Mouse (Mus musculus): ENCODE results near the gene Tsfm.

Gene Tsfm

GRCm38 (mm10) chr10:127041774-127042338 is 11.2 kb upstream of the Tsfm start:
- no peak for DNase-seq (ENCODE audit: low read depth, low spot score)

- DNase-seq (ENCODE audit: low read depth, low spot score), result no peak
Observed at GRCm38 (mm10) chr10:127041274-127041766, 10.7 kb upstream of the Tsfm start, which contains the start of the genes Mettl1 and Eef1akmt3. Gene Mettl1, plus strand, starts transcription at chr10:127041414. Gene Eef1akmt3, minus strand, starts transcription at chr10:127041513.

- DNase-seq (ENCODE audit: low read depth, low spot score), result no peak
Observed at GRCm38 (mm10) chr10:127040569-127041214, 10.1 kb upstream of the Tsfm start.

- no peak for DNase-seq (ENCODE audit: low read depth, low spot score)
Observed at GRCm38 (mm10) chr10:127037641-127038040, 7.0 kb upstream of the Tsfm start.

GRCm38 (mm10) chr10:127036273-127036672 is 5.6 kb upstream of the Tsfm start:
- DNase-seq (ENCODE audit: low read depth, low spot score), result no peak

- DNase-seq (ENCODE audit: low read depth, low spot score), result no peak
Observed at GRCm38 (mm10) chr10:127033301-127033741, 2.7 kb upstream of the Tsfm start.

- DNase-seq (ENCODE audit: low read depth, low spot score), result no peak
Observed at GRCm38 (mm10) chr10:127018422-127018821, 12.2 kb downstream of the Tsfm start.

GRCm38 (mm10) chr10:127017071-127017470 is 13.6 kb downstream of the Tsfm start:
- DNase-seq (ENCODE audit: low read depth, low spot score), result no peak

- no peak for DNase-seq (ENCODE audit: low read depth, low spot score)
Observed at GRCm38 (mm10) chr10:127016488-127016887, 14.2 kb downstream of the Tsfm start.

GRCm38 (mm10) chr10:127003806-127004205 is 26.8 kb downstream of the Tsfm start:
- no peak for DNase-seq (ENCODE audit: low read depth, low spot score)

GRCm38 (mm10) chr10:127003334-127003733 is 27.3 kb downstream of the Tsfm start:
- DNase-seq (ENCODE audit: low read depth, low spot score), result no peak

- no peak for DNase-seq (ENCODE audit: low read depth, low spot score)
Observed at GRCm38 (mm10) chr10:127002765-127003164, 27.9 kb downstream of the Tsfm start.

- DNase-seq (ENCODE audit: low read depth, low spot score), result no peak
Observed at GRCm38 (mm10) chr10:127002056-127002455, 28.6 kb downstream of the Tsfm start.

GRCm38 (mm10) chr10:127001297-127001696 is 29.3 kb downstream of the Tsfm start:
- no peak for DNase-seq (ENCODE audit: low read depth, low spot score)

- DNase-seq (ENCODE audit: low read depth, low spot score), result no peak
Observed at GRCm38 (mm10) chr10:127000529-127000928, 30.1 kb downstream of the Tsfm start, which contains the start of gene Avil. Gene Avil, plus strand, starts transcription at chr10:127000709.

- no peak for DNase-seq (ENCODE audit: low read depth, low spot score)
Observed at GRCm38 (mm10) chr10:126997340-126998113, 33.1 kb downstream of the Tsfm start.

- DNase-seq (ENCODE audit: low read depth, low spot score), result no peak
Observed at GRCm38 (mm10) chr10:126993621-126994020, 37.0 kb downstream of the Tsfm start.

- no peak for DNase-seq (ENCODE audit: low read depth, low spot score)
Observed at GRCm38 (mm10) chr10:126991676-126992075, 39.0 kb downstream of the Tsfm start.

GRCm38 (mm10) chr10:126990313-126991056 is 40.2 kb downstream of the Tsfm start:
- DNase-seq (ENCODE audit: low read depth, low spot score), result peak; percentile 44

- DNase-seq (ENCODE audit: low read depth, low spot score), result no peak
Observed at GRCm38 (mm10) chr10:126988513-126989165, 42.0 kb downstream of the Tsfm start.
